Mouse (Mus musculus) left cerebral cortex, adult 9 months (tissue): ENCODE measurements at regions not wholly inside any gene's neighbourhood (a gene's known extent, or its start where the extent isn't known, plus 50 kb on each side); places are given as distances from the start of the nearest gene placed in this dataset.

Experiments used
- DNase-seq, 2 experiments: peaks; one replicate each; pipeline ENCODE4 v3.0.0; 2022; ENCODE audit warnings: low spot score in 2 of 2

GRCm38 (mm10) chr11:63394201-63394600 lies 265.4 kb downstream of the Pmp22 start:
- DNase-seq = no peak

- no peak for DNase-seq
Observed at GRCm38 (mm10) chr11:63396386-63396785, 267.6 kb downstream of the Pmp22 start.

- no peak for DNase-seq
Observed at GRCm38 (mm10) chr11:63402741-63403140, 274.0 kb downstream of the Pmp22 start.

- peak in 1 of 2 experiments; percentile 70 for DNase-seq
Observed at GRCm38 (mm10) chr11:63404719-63405118, 275.9 kb downstream of the Pmp22 start.

- no peak for DNase-seq
Observed at GRCm38 (mm10) chr11:63409431-63409830, 280.6 kb downstream of the Pmp22 start.

GRCm38 (mm10) chr11:63410921-63411320 lies 282.1 kb downstream of the Pmp22 start:
- no peak for DNase-seq

- DNase-seq = peak in 1 of 2 experiments; percentile 8
Observed at GRCm38 (mm10) chr11:63412364-63412991, 283.7 kb downstream of the Pmp22 start.

GRCm38 (mm10) chr11:63413106-63413505 lies 284.3 kb downstream of the Pmp22 start:
- no peak for DNase-seq

- no peak for DNase-seq
Observed at GRCm38 (mm10) chr11:63413621-63414020, 284.8 kb downstream of the Pmp22 start.

- DNase-seq = no peak
Observed at GRCm38 (mm10) chr11:63418042-63418776, 289.4 kb downstream of the Pmp22 start.

- DNase-seq = no peak
Observed at GRCm38 (mm10) chr11:63420341-63420740, 291.6 kb downstream of the Pmp22 start.

GRCm38 (mm10) chr11:63422069-63422468 lies 293.3 kb downstream of the Pmp22 start:
- DNase-seq = no peak

GRCm38 (mm10) chr11:63424319-63424718 lies 295.5 kb downstream of the Pmp22 start:
- no peak for DNase-seq

- DNase-seq = no peak
Observed at GRCm38 (mm10) chr11:63425741-63426140, 297.0 kb downstream of the Pmp22 start.

GRCm38 (mm10) chr11:63453786-63454185 lies 325.0 kb downstream of the Pmp22 start:
- DNase-seq = no peak

GRCm38 (mm10) chr11:63454910-63455531 lies 326.2 kb downstream of the Pmp22 start:
- no peak for DNase-seq

GRCm38 (mm10) chr11:63456356-63456755 lies 327.6 kb downstream of the Pmp22 start:
- no peak for DNase-seq

- DNase-seq = no peak
Observed at GRCm38 (mm10) chr11:63457250-63457649, 328.5 kb downstream of the Pmp22 start.

GRCm38 (mm10) chr11:63460146-63460545 lies 331.4 kb downstream of the Pmp22 start:
- DNase-seq = no peak

- no peak for DNase-seq
Observed at GRCm38 (mm10) chr11:63463797-63464331, 335.1 kb downstream of the Pmp22 start.

GRCm38 (mm10) chr11:63465941-63466340 lies 337.2 kb downstream of the Pmp22 start:
- no peak for DNase-seq

GRCm38 (mm10) chr11:63466541-63466940 lies 337.8 kb downstream of the Pmp22 start:
- DNase-seq = no peak

- DNase-seq = no peak
Observed at GRCm38 (mm10) chr11:63474831-63475230, 346.0 kb downstream of the Pmp22 start.
